Mouse (Mus musculus): ENCODE data around the gene Pbxip1.
A peak's percentile ranks its signal among the peaks of the same experiment; 100 is the strongest.
"Not testable (repeated sequence)": the region's sequence is repeated elsewhere in the genome, so short reads cannot be mapped to it uniquely, and the experiment has no call there.

The Pbxip1 gene

DNA sequence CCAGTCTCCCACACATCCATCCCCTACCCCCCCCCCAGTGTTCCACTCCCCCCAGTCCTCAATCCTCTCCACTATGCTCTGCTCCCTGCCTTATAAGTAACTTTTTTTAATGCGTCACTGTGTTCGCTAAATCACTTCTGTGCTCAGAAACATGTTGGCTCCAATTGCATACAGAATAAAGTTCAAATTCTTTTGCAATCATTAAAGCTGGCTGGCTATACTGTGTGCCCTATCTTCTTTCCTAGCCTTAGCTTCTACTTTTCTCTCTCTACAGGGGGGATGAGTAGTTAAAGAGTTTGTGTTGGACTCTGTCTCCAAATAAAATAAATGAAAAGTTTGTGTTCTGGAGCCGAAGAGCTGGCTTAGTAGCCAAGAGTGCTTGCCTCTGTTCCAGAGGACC, 26.8 kb upstream of the Pbxip1 start:
- DNase-seq (ENCODE audit: low read depth, low spot score), result no peak

DNA sequence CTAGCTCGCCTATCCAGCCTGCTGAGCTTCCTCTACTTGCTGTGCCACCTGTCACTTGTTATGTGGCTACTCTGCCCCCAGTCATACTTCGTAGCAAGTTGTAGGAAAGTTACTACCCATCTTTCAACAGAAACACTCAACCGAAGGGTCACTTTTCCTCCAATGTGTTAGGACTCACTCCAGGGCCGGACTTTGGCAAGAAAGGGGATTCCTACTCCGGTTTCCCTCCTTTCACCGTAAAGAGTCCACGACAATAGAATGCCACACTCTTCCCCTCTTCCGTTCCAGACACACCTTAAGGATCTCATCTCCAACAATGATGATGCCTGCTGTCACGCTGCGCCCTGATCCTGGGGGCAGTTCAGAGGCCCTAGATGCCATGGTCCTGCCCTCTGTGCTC, 25.6 kb upstream of the Pbxip1 start:
- DNase-seq (ENCODE audit: low read depth, low spot score), result no peak

- peak; percentile 99 for DNase-seq (ENCODE audit: low read depth, low spot score)
Observed at GRCm38 (mm10) chr3:89411490-89412393, 24.8 kb upstream of the Pbxip1 start, which contains the start of gene Flad1. Flad1 (minus strand) TSS chr3:89411870.

DNA sequence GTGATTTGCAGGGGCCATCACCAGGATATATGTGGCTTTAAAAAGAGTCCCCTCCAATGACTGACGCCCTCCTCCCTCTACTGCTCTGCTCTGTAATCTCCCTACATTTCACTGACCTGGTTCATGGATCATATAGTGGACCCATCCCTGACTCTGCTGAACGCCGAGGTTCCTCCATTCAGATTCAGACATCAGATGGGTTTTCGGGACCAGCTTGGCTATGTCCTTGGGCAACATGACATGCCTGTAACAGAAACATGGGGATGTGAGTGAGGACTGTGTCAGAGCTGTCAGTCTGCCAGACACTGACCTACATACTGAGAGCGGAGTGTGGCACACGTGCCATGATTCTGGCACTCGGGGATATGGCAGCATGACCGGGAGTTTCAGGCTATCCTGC, 20.3 kb upstream of the Pbxip1 start:
- no peak for DNase-seq (ENCODE audit: low read depth, low spot score)

GRCm38 (mm10) chr3:89417131-89417530, 19.4 kb upstream of the Pbxip1 start:
- no peak for DNase-seq (ENCODE audit: low read depth, low spot score)

- DNase-seq (ENCODE audit: low read depth, low spot score), result no peak
Observed at GRCm38 (mm10) chr3:89417840-89418169, 18.7 kb upstream of the Pbxip1 start.

DNA sequence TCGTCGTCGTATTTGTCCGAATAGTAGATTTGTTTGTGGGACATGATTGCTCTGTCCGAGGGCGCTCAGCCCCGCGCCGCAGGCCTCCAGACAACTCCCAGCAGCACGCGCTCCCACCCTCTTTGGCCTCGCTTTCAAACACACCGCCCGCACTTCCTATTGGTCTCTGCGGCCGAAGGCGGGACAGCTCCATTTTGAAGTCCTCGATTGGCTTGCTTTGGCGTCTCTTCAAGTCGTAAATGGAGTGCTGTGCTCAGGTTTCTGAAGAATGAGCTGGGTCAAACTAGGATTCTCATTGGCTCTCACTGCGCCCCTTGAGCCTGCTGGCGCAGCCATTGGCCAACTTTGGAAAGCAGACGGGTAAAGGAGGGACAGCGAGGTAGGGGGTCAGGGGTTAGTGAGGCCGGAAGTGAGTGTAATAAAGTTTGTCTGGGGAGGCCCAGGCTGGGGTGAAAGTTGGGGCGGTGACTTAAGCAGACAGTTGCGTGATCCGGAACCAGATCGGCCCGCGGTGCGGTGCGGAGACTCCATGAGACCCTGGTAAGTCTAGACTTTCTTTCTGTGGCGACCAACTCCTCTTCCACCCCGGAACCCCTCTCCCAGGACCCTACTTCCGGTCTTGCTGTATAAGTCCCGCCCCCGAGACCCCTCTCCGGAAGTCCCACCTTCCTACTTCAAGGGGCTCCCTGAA, 18.2 kb upstream of the Pbxip1 start, which contains the start of the genes Cks1b and Shc1:
Cks1b (minus strand) TSS at position 214 of the 691 bp plus-strand sequence.
Shc1 (plus strand) TSS at position 274 of the 691 bp plus-strand sequence.
- DNase-seq (ENCODE audit: low read depth, low spot score), result peak; percentile 98

DNA sequence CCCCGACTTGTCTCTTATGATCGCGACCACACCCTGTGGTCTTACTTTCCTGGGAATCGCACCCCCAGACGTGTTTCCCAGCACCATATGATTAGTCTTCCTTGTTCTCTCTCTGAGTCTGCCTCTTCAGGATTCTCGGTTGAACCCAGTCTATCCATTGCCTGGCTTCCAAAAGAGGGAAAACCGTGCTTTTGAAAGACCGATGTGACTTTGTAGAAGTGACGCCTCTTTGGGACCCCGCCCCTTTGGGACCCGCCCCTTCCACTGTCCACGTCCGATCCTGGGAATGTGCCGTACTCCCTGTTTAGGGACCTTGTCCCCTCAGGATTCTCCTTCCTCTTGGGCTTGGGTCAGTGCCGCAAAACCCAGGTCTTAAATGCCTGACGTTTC, 17.6 kb upstream of the Pbxip1 start:
- no peak for DNase-seq (ENCODE audit: low read depth, low spot score)

- DNase-seq (ENCODE audit: low read depth, low spot score), result no peak
Observed at GRCm38 (mm10) chr3:89419571-89419970, 16.9 kb upstream of the Pbxip1 start.

DNA sequence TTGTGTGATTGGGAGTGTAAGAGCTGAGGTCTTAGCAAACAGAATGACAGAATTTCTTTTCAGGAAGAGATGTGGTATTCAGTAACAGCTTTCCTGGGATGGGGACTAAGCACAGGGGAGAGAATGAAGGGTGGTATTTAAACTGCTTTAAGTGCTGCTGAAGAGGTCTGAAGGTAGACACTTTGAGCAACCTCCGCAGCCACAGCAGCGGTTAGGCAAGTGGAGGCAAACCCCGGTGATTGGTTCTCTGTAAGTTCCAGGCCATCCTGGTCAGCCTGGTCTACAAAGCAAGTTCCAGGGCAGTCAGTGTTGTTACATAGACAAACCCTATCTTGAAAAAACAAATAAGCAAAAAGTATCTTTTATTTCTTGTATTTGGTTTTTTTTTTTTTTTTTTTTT, 16.5 kb upstream of the Pbxip1 start:
- no peak for DNase-seq (ENCODE audit: low read depth, low spot score)

GRCm38 (mm10) chr3:89420421-89420820, 16.1 kb upstream of the Pbxip1 start:
- no peak for DNase-seq (ENCODE audit: low read depth, low spot score)

DNA sequence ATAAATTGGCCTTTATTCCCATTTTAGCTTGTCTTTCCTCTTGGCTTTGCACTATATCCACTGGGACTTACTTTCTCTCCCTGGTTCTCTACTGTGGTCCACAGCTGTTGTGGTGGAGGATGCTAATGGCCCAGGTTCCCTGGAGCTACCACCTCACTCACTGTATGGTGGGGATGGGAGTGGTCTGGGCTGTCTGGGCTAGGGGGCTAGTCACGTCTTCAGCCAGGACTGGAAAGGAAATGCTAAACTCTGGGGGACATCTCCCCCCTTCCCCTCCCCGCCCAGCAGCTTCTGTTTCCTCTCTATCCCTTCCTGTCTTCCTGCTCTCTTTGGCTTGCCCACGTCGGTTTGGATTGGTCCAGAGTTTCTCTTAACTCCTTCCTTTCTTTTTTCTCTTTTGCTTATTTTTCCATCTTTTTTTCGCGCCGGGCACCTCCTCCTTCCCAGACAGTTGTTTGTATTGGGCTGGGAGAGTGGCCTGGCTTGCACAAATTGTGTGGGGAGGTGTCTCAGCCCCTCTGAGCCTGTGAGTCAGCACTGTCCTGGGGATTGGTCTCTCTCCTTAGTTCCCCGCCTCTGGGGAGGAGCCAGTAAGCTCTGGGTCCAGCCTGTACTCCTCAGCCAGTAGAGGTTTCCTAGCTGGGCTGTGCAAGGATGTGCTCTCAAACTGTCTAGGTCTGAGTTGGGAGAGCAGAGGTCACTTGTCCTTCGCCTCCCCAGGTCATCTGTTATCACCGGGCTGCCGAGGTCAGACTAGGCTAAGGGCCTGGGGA, 15.3 kb upstream of the Pbxip1 start:
- no peak for DNase-seq (ENCODE audit: low read depth, low spot score)

GRCm38 (mm10) chr3:89421810-89422473, 14.6 kb upstream of the Pbxip1 start:
- DNase-seq (ENCODE audit: low read depth, low spot score), result no peak

DNA sequence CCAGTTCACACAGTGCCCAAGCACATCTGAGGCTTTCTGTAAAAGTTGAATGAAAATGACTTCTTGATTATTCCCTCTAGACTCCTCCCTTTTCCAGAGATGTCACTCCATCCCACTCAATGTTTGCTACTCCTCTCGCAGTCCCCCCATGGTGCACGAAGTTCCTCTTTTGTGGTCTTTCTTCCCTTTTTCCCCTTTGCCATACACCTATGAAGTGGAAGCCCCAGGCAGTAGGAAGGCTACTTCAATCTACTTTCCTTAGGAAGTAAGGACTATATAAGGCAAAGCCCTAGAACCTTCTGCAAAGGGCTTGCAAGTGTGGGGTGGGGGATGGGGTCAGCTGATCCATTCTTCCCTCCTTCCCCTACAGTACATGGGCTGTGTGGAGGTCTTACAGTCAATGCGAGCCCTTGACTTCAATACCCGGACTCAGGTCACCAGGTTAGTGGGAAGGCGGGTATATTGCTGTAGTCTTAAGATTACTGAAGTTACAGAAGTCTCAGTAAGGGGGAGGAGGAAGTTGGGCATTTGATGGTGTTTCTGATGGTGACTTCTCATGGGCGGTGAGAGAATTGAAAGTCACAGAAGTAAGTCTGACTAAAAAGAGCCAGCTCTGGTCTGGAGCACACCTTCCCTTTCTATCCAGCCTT, 13.8 kb upstream of the Pbxip1 start:
- no peak for DNase-seq (ENCODE audit: low read depth, low spot score)

DNA sequence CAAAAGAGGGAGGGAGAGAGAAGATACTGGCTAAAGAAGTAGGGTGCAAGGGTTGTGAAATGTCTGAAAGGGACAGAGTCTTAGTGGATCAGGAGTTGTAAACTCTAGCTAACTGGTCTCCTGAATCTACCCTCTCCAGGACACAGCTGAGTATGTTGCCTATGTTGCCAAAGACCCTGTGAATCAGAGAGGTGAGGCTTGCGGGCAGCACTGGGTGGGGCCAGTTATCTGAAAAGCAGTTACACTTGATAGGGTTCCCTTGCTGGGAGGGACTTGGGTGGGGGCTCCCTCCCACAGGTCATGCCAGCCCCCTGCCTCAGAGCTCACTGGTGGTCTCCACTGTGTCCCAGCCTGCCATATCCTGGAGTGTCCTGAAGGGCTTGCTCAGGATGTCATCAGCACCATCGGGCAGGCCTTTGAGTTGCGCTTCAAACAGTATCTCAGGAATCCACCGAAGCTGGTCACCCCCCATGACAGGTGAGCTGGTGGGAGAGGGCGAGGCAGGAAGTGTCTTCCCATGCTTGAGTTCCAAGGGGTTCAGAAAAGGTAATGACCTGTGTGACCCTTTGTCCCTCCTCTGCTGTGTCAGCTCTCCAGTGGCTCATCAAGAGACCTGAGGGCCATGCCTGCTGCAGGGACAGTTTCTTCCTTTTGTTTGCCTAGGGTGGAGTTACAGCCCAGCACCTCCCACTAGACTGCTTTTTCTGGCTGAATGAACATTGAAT, 11.9 kb upstream of the Pbxip1 start:
- DNase-seq (ENCODE audit: low read depth, low spot score), result no peak

DNA sequence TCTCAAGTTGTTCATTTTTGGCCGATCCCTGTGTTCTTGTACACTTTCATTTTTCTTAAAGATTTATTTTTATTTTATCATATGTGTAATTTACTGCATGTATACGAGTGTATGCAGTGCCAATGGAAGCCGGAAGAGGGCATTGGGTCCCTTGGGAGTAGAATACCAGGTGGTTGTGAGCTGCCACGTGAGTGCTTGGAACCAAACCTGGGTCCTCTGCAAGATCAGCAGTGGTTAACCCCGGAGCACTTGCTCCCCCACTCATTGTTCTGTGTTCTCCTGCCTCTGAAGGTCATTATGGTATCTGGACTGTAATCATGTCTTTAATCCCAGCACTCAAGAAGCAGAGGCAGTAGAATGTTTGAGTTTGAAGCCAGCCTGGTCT, 11.4 kb upstream of the Pbxip1 start:
- DNase-seq (ENCODE audit: low read depth, low spot score), result no peak

DNA sequence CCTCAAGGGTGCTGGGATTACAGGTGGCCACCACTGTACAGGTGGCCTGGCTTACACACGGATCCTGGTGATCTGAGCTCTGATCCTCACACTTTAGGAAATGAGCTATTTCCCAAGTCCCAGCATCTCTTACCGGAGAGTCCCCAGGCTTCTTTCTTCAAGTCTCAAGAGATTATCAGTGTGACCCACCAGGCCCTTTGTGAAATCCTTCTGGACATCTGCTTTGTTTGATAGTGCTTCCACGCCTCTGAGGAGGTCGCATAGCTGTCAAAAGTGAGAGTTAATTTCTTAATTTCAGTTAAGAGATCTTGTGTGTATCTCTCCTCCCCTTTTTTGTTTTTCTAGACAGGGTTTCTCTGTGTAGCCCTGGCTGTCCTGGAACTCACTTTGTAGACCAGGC, 10.6 kb upstream of the Pbxip1 start:
- no peak for DNase-seq (ENCODE audit: low read depth, low spot score)

- DNase-seq (ENCODE audit: low read depth, low spot score), result not testable (repeated sequence)
Observed at GRCm38 (mm10) chr3:89429021-89429420, 7.5 kb upstream of the Pbxip1 start.

DNA sequence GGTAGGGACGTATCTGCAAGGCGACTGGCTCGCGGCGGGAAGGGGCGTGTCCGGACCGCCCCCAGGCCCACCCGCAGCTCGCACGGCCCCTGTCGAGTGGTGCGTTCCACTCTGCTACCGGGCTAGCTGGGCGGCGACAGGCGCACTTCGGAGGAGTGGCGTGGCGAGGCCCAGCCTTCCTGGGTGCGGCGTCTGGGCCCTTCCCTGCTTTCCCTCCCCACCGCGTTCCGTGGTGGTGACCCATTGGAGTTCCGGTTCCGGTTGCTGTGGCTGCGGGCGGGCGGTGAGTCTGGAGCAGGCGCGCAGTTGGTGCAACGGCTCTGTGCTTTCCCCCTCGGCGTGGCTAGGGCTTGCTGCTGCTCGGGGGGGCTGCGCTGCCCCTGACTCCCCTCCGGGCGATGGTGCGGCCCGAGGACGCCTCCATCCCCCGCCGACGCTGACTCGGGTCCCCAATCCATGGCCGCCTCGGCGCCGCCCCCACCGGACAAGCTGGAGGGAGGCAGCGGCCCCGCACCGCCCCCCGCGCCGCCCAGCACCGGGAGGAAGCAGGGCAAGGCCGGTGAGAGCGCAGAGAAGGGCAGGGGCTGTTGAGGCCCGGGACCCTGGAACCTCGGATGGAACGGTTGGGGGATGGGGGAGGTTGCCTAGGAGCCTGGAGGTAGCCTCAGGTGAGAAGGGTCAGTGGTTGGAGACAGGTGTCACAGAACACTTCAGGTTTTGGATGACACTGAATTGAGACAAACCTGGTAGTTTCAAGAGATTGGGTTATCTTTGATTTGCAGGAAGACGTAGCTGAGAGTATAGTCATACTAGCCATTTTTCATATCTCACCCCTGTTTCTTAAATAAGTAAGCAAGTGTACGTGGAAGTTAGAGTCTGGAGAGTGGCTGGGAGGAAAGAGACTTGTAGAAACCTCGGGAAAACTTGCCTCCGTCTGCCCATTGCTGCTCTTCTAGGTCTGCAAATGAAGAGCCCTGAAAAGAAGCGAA, 6.0 kb upstream of the Pbxip1 start, which contains the start of gene Pygo2:
Pygo2 (plus strand) TSS at position 44 of the 989 bp plus-strand sequence.
- peak; percentile 93 for DNase-seq (ENCODE audit: low read depth, low spot score)

Data from brain, embryonic 18.5 days (tissue).